Mouse (Mus musculus) kidney, postnatal 0 days (tissue): ENCODE measurements around the gene Gm42417. TPM values are rescaled to one million over a fixed set of nuclear protein-coding genes. Genes with fewer than 3 reads are reported as not detected.

Experiments
- ATAC-seq: fragments of 200-750 bp; cut with Nextera tagmentation; replicated peaks from 2 replicates; pipeline ENCODE4 v1.8.0; 2017; ENCODE audit warnings: low read depth, moderate number of reproducible peaks, moderate TSS enrichment, moderate library complexity; ENCODE audit not compliant: low FRiP score
- DNase-seq: peaks from one replicate; pipeline ENCODE4 v3.0.0-alpha.2; 2016; ENCODE audit warnings: low spot score
- H3K27ac ChIP-seq: fragments of 300-500 bp; sonication (generic); 2 replicates; pipeline ENCODE4 v1.5.1; 2014; ENCODE audit warnings: mild to moderate bottlenecking
- H3K27me3 ChIP-seq: fragments of 300-500 bp; sonication (generic); 2 replicates; pipeline ENCODE4 v1.6.1; 2014; ENCODE audit warnings: low read length, mixed read lengths; ENCODE audit not compliant: insufficient read depth
- H3K36me3 ChIP-seq: fragments of 300-500 bp; sonication (generic); 2 replicates; pipeline ENCODE4 v1.6.1; 2014; ENCODE audit warnings: low read length, mixed read lengths; ENCODE audit not compliant: insufficient read depth
- H3K4me1 ChIP-seq: fragments of 300-500 bp; sonication (generic); replicated peaks from 2 replicates; pipeline ENCODE4 v1.6.1; 2014; ENCODE audit warnings: antibody characterized with exemption, low read length, mixed read lengths; ENCODE audit not compliant: insufficient read depth
- H3K4me2 ChIP-seq: fragments of 300-500 bp; sonication (generic); 2 replicates; pipeline ENCODE4 v1.6.1; 2014; ENCODE audit warnings: mild to moderate bottlenecking, low read length, moderate library complexity, mixed read lengths
- H3K4me3 ChIP-seq: fragments of 300-500 bp; sonication (generic); replicated peaks from 2 replicates; pipeline ENCODE4 v1.5.1; 2014; ENCODE audit warnings: low read depth, low read length
- H3K9ac ChIP-seq: fragments of 300-500 bp; sonication (generic); 2 replicates; pipeline ENCODE4 v1.6.1; 2014; ENCODE audit warnings: low read depth, low read length
- H3K9me3 ChIP-seq: fragments of 300-500 bp; sonication (generic); replicated peaks from 2 replicates; pipeline ENCODE4 v1.6.1; 2016; ENCODE audit warnings: low read length, inconsistent platforms, mixed read lengths
- CTCF ChIP-seq: IDR thresholded peaks from 2 replicates; pipeline ENCODE4 v1.5.1; 2016; ENCODE audit warnings: antibody characterized with exemption, low read depth, mild to moderate bottlenecking, moderate library complexity
- WGBS: fragments of 180-500 bp; shearing (Covaris S2); extraction: QIAGEN DNeasy Blood & Tissue Kit; methylation state at CpG from one replicate; pipeline ENCODE4 v1.1.7; 2014; 5-methylcytosine and 5-hydroxymethylcytosine counted together
- polyA plus RNA-seq: library from polyadenylated mRNA; unstranded; fragments of >200 nt; fragmentation: Nextera tagmentation; extraction: Ambion mirVana; gene quantifications from 2 replicates; pipeline ENCODE4 v1.2.1, GENCODE M21; 2015

Gm42417 gene
- polyA plus RNA-seq, 1 experiment from 2014 or later, result not detected

DNA sequence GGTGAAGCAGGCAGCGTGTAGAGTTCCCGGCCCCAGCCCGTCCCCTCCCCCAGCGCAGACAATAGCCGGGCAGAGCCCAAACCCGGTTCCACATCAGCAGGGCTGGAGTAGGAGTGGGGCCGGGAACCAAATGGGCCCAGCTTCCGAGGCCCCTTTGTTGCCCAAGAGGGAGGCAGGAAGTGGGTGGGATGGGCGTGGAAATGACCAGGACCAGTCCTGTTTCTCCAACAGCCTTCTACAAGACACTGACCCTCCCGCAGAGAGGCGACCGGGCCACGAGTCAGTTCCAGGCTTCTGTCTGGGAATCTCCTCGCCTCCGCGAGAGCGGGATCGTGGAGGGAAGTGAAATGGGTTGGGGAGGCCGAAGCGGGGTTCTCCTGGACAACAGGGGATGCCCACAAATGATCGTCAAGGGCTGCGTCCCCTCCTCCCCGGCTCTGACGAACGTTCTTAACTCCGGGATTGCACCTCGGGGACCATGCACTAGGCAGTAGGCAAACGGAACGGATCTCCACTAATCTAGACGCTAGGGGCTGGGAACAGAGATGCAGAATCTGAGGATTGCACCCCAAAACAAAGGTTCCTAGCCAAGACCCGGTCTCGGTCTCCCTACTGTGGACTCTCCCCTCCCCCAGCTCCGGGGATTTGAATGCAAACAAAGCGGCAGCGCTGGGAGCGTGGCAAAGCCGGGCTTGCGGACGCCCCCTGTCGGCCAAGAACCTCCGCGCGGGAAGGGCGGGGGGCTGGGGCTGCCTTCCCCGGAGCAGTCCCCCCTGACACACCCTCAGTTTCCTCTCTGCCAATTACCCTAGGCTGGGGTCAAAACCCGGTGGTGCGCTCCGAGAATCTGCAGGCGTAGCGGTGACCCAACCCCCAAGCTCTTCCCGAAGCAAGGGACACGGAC lies 17.6 kb upstream of the Gm42417 start:
- H3K36me3 ChIP-seq, result peaks cover 22% of the 10 kb centered on the region
- H3K9ac ChIP-seq, result peak overlapping the region; percentile 96
- peak overlapping the region; percentile 99 for H3K27ac ChIP-seq
- no peaks in the 10 kb centered on the region for H3K27me3 ChIP-seq
- under 1% methylated on average over 52 of the region's 52 CpGs for WGBS
- no peaks in the 10 kb centered on the region for H3K9me3 ChIP-seq
- H3K4me1 ChIP-seq, result peaks cover 36% of the 10 kb centered on the region
- DNase-seq, result peak; percentile 96
- peak; percentile 60 for ATAC-seq
- peak overlapping the region; percentile 67 for H3K4me2 ChIP-seq
- TF ChIP-seq CTCF, result peak; percentile 92
- H3K4me3 ChIP-seq, result peak overlapping the region; percentile 82

DNA sequence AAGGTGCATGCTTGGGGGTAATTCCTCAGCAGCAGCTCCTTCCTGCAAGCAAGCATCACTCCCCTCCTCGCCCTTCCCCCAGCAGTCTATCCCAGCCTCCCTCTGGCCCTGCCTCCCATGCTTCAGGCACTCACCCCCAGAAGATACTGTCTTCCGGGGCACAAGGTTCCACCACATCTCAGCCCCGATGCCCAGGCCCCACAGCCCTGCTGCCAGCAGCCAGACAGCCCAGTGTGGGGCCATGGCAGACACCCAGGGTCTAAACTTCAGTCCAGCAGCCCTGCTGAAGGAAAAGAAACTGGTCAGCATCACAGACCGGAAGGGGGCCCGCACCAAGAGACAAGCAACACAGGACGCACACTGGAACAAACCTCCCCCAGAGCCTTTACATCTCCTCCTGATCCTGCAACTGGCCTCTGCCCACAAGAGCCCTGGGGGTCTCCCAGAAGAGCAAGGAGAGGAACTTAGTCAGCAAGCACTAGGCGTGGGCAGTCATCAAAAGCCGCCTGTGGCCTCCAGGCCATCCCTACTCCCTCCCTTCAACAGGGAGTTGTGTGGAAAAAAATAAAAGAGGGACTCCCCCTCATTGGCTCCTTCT lies 16.7 kb upstream of the Gm42417 start:
- Histone ChIP-seq H3K27me3 (no peaks in the 10 kb centered on the region), H3K9ac (peak overlapping the region; percentile 96), H3K36me3 (peaks cover 31% of the 10 kb centered on the region), H3K27ac (peak overlapping the region; percentile 99), H3K4me3 (peak overlapping the region; percentile 82), H3K9me3 (no peaks in the 10 kb centered on the region), H3K4me2 (peak overlapping the region; percentile 67), H3K4me1 (peaks cover 28% of the 10 kb centered on the region)
- ATAC-seq (no peak), DNase-seq (peak; percentile 76)
- 3% methylated on average over 8 of the region's 8 CpGs for WGBS
- no peak for TF ChIP-seq CTCF

DNA sequence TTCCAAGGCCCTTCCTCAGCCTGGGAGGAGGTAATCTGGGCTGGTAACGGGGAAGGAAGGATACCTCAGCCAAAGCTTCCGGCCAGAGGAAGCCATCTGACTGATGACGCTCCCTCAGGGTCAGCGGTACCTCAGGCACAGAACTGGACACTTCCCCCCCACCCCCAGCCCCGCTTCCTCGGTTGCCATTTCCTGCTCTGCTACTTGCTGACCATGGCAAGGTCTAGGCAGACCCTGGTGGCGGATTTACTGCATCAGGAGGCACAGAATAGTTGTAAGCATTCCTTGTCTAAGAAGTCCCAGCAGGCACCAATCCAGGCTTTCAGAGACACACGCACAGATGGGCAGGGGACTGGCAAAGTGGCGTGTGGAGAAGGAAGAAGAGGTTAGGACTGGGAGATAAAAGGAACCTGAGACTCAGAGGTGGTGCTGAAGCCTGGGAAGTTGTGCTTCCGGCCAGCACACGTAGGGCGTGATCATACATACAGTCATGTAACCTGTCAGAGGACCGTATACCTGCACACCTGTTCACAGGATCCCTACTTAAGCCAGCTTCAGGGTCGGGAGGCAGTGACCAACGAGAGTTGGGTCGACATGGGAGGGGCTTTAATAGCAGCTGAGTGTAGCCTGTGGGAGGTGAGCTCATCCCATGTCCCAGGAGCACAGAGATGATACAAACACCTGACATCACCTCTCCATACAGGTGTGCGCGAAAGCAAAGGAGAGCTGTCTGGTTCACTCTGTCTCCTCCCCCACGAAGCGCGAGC lies 15.6 kb upstream of the Gm42417 start:
- DNase-seq, result no peak
- Histone ChIP-seq H3K4me1 (peaks cover 28% of the 10 kb centered on the region), H3K27ac (peak overlapping the region; percentile 99), H3K27me3 (no peaks in the 10 kb centered on the region), H3K36me3 (peaks cover 41% of the 10 kb centered on the region), H3K9ac (0 out of 2 replicates have a peak overlapping the region, but pooled peaks have one; percentile 96), H3K4me3 (0 out of 2 replicates have a peak overlapping the region, but pooled peaks have one; percentile 82), H3K9me3 (no peaks in the 10 kb centered on the region), H3K4me2 (peak overlapping the region; percentile 67)
- ATAC-seq, result no peak
- WGBS, result 39% methylated on average over 21 of the region's 21 CpGs
- peak; percentile 15; the same call in 1 of the 2 replicates for TF ChIP-seq CTCF

GRCm38 (mm10) chr1:36552506-36552905 lies 13.3 kb upstream of the Gm42417 start:
- peaks cover 28% of the 10 kb centered on the region for H3K4me1 ChIP-seq
- no peak for TF ChIP-seq CTCF

GRCm38 (mm10) chr1:36551904-36552303 lies 12.7 kb upstream of the Gm42417 start:
- Histone ChIP-seq H3K27me3 (no peaks in the 10 kb centered on the region), H3K9ac (no peak overlapping the region), H3K9me3 (no peaks in the 10 kb centered on the region), H3K27ac (no peak overlapping the region), H3K4me2 (no peak overlapping the region), H3K4me1 (peaks cover 28% of the 10 kb centered on the region), H3K36me3 (peaks cover 52% of the 10 kb centered on the region), H3K4me3 (no peak overlapping the region)
- TF ChIP-seq CTCF, result peak; percentile 25; the same call in 1 of the 2 replicates
- WGBS, result 76% methylated on average over 17 of the region's 17 CpGs
- DNase-seq (no peak), ATAC-seq (no peak)

More at GRCm38 (mm10) chr1:36552506-36552905, 13.3 kb upstream of the Gm42417 start:
- H3K27me3 ChIP-seq, result no peaks in the 10 kb centered on the region
- peaks cover 52% of the 10 kb centered on the region for H3K36me3 ChIP-seq
- H3K27ac ChIP-seq, result no peak overlapping the region
- no peak for ATAC-seq
- no peak overlapping the region for H3K9ac ChIP-seq
- H3K4me3 ChIP-seq, result no peak overlapping the region
- 66% methylated on average over 16 of the region's 16 CpGs for WGBS
- no peaks in the 10 kb centered on the region for H3K9me3 ChIP-seq
- DNase-seq, result no peak
- H3K4me2 ChIP-seq, result no peak overlapping the region
